Mouse (Mus musculus): ENCODE measurements around the gene Gm49394. TPM values are rescaled to one million over a fixed set of nuclear protein-coding genes. Genes with fewer than 3 reads are reported as not detected.

The Gm49394 gene
- polyA plus RNA-seq, 1 experiment from 2014 or later: not detected

DNA sequence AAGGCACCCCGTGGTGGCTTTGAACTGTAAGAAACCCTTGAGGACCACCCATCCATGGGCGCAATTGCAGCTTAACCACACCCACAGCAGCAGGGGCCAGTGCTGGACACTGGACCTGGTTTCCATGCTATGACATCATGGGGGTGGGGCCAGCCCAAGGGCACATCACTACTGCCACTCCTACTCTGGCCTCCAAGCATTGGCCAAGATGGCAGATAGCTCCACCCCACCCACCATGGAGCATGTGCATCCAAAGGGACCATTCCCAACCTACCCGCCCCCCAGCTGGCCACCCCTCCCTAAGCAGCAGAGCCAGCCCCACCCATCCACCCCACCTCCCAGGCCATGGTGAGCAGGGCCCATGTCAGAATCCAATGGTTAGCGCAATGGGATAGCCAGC, 13.7 kb downstream of the Gm49394 start:
- whole genome bisulfite sequencing: 39% methylated on average over 4 of the region's 4 CpGs
- H3K4me1 ChIP-seq (ENCODE audit: control insufficient read depth, insufficient read depth, low read length): peaks cover 20% of the 10 kb centered on the region
- no peak overlapping the region for H3K9ac ChIP-seq (ENCODE audit: low read depth, low read length)
- no peaks in the 10 kb centered on the region for H3K36me3 ChIP-seq (ENCODE audit: control insufficient read depth, insufficient read depth, low read length)
- no peak for ATAC-seq
- no peak overlapping the region for H3K27ac ChIP-seq (ENCODE audit: low read length)
- no peak overlapping the region for H3K4me2 ChIP-seq (ENCODE audit: low read length)
- no peak overlapping the region for H3K4me3 ChIP-seq (ENCODE audit: low read depth, low read length)
- no peaks in the 10 kb centered on the region for H3K9me3 ChIP-seq (replicated peaks; ENCODE audit: control insufficient read depth, low read length, poor library complexity, severe bottlenecking)
- H3K27me3 ChIP-seq (ENCODE audit: control insufficient read depth, insufficient read depth, low read depth, low read length): peaks cover 80% of the 10 kb centered on the region

DNA sequence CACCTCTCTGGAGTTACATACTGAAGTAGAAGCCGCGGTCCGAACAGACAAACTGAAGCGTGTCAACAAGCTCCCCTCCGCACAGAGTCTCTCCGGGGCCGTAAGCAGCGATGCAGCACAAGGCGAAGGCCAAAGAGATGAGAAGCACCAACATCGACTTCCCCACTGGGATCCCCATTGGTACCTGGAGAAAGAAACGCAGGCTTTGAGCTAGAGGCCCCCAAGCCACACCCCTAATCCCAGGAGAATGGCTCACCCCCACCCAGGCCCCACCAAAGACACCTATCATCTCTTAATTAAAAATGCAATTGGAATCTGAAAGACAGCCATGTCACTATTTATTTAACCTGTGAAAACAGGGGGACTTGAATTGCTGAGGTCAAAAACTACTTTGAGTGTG, 14.1 kb downstream of the Gm49394 start:
- Histone ChIP-seq H3K9ac (ENCODE audit: low read depth, low read length) (no peak overlapping the region), H3K4me3 (ENCODE audit: low read depth, low read length) (no peak overlapping the region), H3K4me1 (ENCODE audit: control insufficient read depth, insufficient read depth, low read length) (peaks cover 18% of the 10 kb centered on the region), H3K9me3 (replicated peaks; ENCODE audit: control insufficient read depth, low read length, poor library complexity, severe bottlenecking) (no peaks in the 10 kb centered on the region), H3K27ac (ENCODE audit: low read length) (no peak overlapping the region), H3K36me3 (ENCODE audit: control insufficient read depth, insufficient read depth, low read length) (no peaks in the 10 kb centered on the region), H3K27me3 (ENCODE audit: control insufficient read depth, insufficient read depth, low read depth, low read length) (peaks cover 78% of the 10 kb centered on the region), H3K4me2 (ENCODE audit: low read length) (no peak overlapping the region)
- WGBS: 3% methylated on average over 11 of the region's 11 CpGs
- no peak for ATAC-seq

DNA sequence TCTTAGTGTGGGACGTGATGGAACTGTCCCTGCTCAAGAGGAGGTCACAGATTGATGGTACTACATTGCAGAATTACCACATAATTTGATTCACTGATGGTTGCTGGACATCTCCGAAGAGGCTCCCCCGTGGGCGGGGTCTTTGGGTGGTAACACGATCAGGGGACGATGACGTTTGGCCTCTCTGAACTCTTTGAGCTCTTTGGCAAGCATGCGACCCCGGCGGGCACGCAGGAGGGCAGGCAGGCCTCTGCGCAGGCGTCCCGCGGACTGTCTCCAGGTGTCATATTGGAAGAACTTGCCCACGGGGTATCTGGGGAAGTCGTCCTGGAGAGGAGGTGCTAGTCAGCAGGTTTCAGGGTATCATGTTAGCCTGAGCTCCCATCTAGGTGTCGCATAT, 16.0 kb downstream of the Gm49394 start:
- no peak overlapping the region for H3K9ac ChIP-seq (ENCODE audit: low read depth, low read length)
- no peak overlapping the region for H3K4me3 ChIP-seq (ENCODE audit: low read depth, low read length)
- H3K4me2 ChIP-seq (ENCODE audit: low read length): no peak overlapping the region
- H3K36me3 ChIP-seq (ENCODE audit: control insufficient read depth, insufficient read depth, low read length): no peaks in the 10 kb centered on the region
- 6% methylated on average over 18 of the region's 18 CpGs for WGBS
- H3K9me3 ChIP-seq (replicated peaks; ENCODE audit: control insufficient read depth, low read length, poor library complexity, severe bottlenecking): no peaks in the 10 kb centered on the region
- ATAC-seq: no peak
- H3K27ac ChIP-seq (ENCODE audit: low read length): no peak overlapping the region
- H3K4me1 ChIP-seq (ENCODE audit: control insufficient read depth, insufficient read depth, low read length): peaks cover 7% of the 10 kb centered on the region
- H3K27me3 ChIP-seq (ENCODE audit: control insufficient read depth, insufficient read depth, low read depth, low read length): peaks cover 59% of the 10 kb centered on the region

DNA sequence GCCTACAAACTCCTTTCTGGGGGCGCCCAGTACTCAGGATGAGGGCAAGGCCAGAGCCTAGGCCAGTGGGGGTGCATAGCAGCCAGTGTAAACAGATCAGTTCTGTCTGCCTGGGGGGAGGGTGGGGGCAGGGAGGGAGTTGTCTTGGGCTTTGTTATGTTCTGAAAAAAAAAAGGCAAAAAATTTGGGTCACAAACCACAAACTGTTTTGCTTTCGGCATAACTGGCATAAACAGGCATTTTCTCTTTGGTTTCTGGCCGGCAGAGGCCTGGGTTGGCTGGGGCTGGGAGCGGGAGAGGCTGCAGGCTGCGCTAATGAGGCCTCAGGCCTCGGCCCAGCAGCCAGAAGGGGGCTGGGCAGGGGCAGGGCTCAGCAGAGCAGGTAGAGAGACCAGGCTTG, 23.1 kb downstream of the Gm49394 start:
- H3K4me1 ChIP-seq (ENCODE audit: control insufficient read depth, insufficient read depth, low read length): no peaks in the 10 kb centered on the region
- peaks cover under 1% of the 10 kb centered on the region; the same call in 1 of the 2 replicates for H3K27me3 ChIP-seq (ENCODE audit: control insufficient read depth, insufficient read depth, low read depth, low read length)
- no peaks in the 10 kb centered on the region for H3K36me3 ChIP-seq (ENCODE audit: control insufficient read depth, insufficient read depth, low read length)
- WGBS: 33% methylated on average over 6 of the region's 6 CpGs
- no peak overlapping the region for H3K4me3 ChIP-seq (ENCODE audit: low read depth, low read length)
- no peak for ATAC-seq
- H3K9ac ChIP-seq (ENCODE audit: low read depth, low read length): no peak overlapping the region
- H3K9me3 ChIP-seq (replicated peaks; ENCODE audit: control insufficient read depth, low read length, poor library complexity, severe bottlenecking): no peaks in the 10 kb centered on the region
- no peak overlapping the region for H3K27ac ChIP-seq (ENCODE audit: low read length)
- H3K4me2 ChIP-seq (ENCODE audit: low read length): no peak overlapping the region

DNA sequence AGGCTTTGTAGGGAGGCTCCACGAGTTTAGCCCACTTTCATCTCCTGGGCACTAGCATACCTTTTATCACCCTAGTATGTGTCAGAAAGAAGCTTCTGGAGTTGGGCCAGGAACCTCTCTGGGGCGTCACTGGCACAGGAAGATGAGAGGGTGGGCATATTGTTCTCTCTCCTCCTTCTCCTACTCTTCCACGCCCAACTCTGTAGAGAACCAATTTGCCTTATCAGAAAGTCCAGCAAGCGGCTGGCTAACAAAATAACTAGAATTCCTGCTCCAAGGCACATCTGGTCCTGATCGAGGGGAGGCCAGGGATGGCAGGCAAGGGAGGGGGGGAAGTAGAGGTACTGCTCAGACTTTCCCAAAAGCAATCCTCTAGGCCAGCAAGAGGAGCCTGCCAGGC, 24.7 kb downstream of the Gm49394 start:
- H3K9me3 ChIP-seq (replicated peaks; ENCODE audit: control insufficient read depth, low read length, poor library complexity, severe bottlenecking): no peaks in the 10 kb centered on the region
- H3K36me3 ChIP-seq (ENCODE audit: control insufficient read depth, insufficient read depth, low read length): no peaks in the 10 kb centered on the region
- H3K27ac ChIP-seq (ENCODE audit: low read length): no peak overlapping the region
- H3K4me2 ChIP-seq (ENCODE audit: low read length): no peak overlapping the region
- WGBS: 58% methylated on average over 5 of the region's 5 CpGs
- H3K9ac ChIP-seq (ENCODE audit: low read depth, low read length): no peak overlapping the region
- H3K4me3 ChIP-seq (ENCODE audit: low read depth, low read length): no peak overlapping the region
- no peaks in the 10 kb centered on the region for H3K27me3 ChIP-seq (ENCODE audit: control insufficient read depth, insufficient read depth, low read depth, low read length)
- ATAC-seq: no peak
- no peaks in the 10 kb centered on the region for H3K4me1 ChIP-seq (ENCODE audit: control insufficient read depth, insufficient read depth, low read length)

DNA sequence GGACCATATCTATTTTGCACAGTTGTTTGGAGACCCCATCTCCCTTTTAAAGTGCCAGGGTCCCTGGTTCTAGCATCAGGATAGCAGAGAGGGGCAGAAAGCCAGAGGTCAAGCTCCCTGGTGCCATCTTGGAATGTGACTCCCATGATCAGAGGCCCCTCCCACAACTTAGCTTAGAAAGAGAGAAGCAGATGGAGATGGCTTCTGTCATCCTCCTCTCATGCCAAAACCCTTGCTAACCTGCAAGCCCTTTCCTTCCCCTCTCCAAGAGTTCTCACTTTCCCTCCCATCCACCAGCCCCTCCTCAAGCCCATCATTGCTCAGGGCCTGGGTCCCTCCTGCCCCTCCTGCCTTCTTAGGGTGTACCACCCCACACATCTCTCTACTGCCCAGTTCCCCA, 33.6 kb downstream of the Gm49394 start:
- Histone ChIP-seq H3K9me3 (replicated peaks; ENCODE audit: control insufficient read depth, low read length, poor library complexity, severe bottlenecking) (no peaks in the 10 kb centered on the region), H3K27me3 (ENCODE audit: control insufficient read depth, insufficient read depth, low read depth, low read length) (no peaks in the 10 kb centered on the region), H3K27ac (ENCODE audit: low read length) (no peak overlapping the region), H3K4me3 (ENCODE audit: low read depth, low read length) (no peak overlapping the region), H3K36me3 (ENCODE audit: control insufficient read depth, insufficient read depth, low read length) (no peaks in the 10 kb centered on the region), H3K4me1 (ENCODE audit: control insufficient read depth, insufficient read depth, low read length) (no peaks in the 10 kb centered on the region), H3K4me2 (ENCODE audit: low read length) (no peak overlapping the region), H3K9ac (ENCODE audit: low read depth, low read length) (no peak overlapping the region)
- ATAC-seq: no peak

DNA sequence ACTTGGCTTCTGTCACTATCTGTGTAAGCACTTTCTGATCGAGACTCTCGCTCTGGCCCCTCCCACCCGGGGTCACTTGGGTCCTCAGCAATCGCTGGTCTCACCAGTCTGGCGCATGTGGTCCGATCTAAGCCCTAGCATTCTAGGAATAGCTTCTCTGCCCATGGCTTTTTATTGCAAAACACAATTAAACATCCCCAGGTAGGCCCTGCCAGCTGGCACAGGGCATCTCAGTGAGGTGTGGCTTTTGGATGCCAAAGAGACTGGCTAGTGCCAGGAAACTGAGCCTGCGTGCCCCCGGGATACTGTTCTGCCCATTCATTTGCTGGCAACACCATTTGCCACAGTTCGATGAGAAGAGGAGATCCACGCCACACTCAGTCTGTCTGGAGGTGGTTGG, 39.1 kb downstream of the Gm49394 start:
- Histone ChIP-seq H3K27me3 (ENCODE audit: control insufficient read depth, insufficient read depth, low read depth, low read length) (no peaks in the 10 kb centered on the region), H3K4me1 (ENCODE audit: control insufficient read depth, insufficient read depth, low read length) (no peaks in the 10 kb centered on the region), H3K4me3 (ENCODE audit: low read depth, low read length) (no peak overlapping the region), H3K4me2 (ENCODE audit: low read length) (no peak overlapping the region), H3K9me3 (replicated peaks; ENCODE audit: control insufficient read depth, low read length, poor library complexity, severe bottlenecking) (no peaks in the 10 kb centered on the region), H3K36me3 (ENCODE audit: control insufficient read depth, insufficient read depth, low read length) (no peaks in the 10 kb centered on the region), H3K9ac (ENCODE audit: low read depth, low read length) (no peak overlapping the region), H3K27ac (ENCODE audit: low read length) (no peak overlapping the region)
- WGBS: 85% methylated on average over 10 of the region's 10 CpGs
- no peak for ATAC-seq

DNA sequence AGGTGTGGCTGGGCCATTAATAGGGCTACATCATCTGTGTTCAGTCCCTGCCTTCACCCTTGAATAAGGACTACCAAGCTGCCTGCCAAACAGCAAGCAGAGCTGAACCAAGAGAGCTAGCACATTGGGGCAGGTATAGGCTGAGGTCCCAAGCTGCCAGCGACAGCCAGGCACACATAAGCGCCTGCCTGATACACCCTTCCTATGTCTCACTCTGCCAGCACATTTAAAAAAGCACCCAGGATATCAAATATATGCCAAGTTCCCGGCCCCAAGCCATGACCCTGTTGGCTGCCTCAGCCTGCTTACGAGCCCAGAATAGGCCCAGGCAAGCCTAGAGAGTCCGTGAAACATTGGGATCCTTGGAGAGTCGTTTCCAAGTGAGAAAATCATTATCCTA, 39.9 kb downstream of the Gm49394 start:
- Histone ChIP-seq H3K36me3 (ENCODE audit: control insufficient read depth, insufficient read depth, low read length) (no peaks in the 10 kb centered on the region), H3K27me3 (ENCODE audit: control insufficient read depth, insufficient read depth, low read depth, low read length) (no peaks in the 10 kb centered on the region), H3K9ac (ENCODE audit: low read depth, low read length) (no peak overlapping the region), H3K4me1 (ENCODE audit: control insufficient read depth, insufficient read depth, low read length) (no peaks in the 10 kb centered on the region), H3K27ac (ENCODE audit: low read length) (no peak overlapping the region), H3K4me2 (ENCODE audit: low read length) (no peak overlapping the region), H3K9me3 (replicated peaks; ENCODE audit: control insufficient read depth, low read length, poor library complexity, severe bottlenecking) (no peaks in the 10 kb centered on the region), H3K4me3 (ENCODE audit: low read depth, low read length) (no peak overlapping the region)
- WGBS: 82% methylated on average over 6 of the region's 6 CpGs
- ATAC-seq: no peak

DNA sequence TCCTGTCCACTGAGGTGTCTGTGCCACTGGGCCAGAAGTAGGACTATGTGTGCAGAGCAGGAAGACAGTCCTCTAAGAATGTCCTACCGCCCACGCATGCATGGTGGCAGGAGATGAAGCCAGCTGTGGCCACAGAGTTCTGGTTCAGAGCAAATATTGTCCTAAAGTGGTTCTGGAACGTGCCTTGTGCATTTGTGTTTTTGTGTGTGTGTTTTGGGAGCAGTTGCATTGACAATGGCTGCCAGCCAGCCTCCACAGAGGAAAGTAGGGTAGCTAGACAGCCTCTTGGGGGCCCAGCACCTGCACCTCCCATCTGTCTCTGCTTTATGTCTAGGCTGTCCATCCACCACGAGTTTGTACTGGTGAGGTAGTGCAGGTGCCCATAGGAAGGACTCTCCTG, 47.6 kb downstream of the Gm49394 start:
- no peak overlapping the region for H3K4me3 ChIP-seq (ENCODE audit: low read depth, low read length)
- no peaks in the 10 kb centered on the region for H3K4me1 ChIP-seq (ENCODE audit: control insufficient read depth, insufficient read depth, low read length)
- no peaks in the 10 kb centered on the region for H3K36me3 ChIP-seq (ENCODE audit: control insufficient read depth, insufficient read depth, low read length)
- no peak overlapping the region for H3K4me2 ChIP-seq (ENCODE audit: low read length)
- no peak for ATAC-seq
- no peak overlapping the region for H3K9ac ChIP-seq (ENCODE audit: low read depth, low read length)
- no peaks in the 10 kb centered on the region for H3K9me3 ChIP-seq (replicated peaks; ENCODE audit: control insufficient read depth, low read length, poor library complexity, severe bottlenecking)
- WGBS: 71% methylated on average over 4 of the region's 4 CpGs
- H3K27me3 ChIP-seq (ENCODE audit: control insufficient read depth, insufficient read depth, low read depth, low read length): no peaks in the 10 kb centered on the region
- H3K27ac ChIP-seq (ENCODE audit: low read length): no peak overlapping the region

DNA sequence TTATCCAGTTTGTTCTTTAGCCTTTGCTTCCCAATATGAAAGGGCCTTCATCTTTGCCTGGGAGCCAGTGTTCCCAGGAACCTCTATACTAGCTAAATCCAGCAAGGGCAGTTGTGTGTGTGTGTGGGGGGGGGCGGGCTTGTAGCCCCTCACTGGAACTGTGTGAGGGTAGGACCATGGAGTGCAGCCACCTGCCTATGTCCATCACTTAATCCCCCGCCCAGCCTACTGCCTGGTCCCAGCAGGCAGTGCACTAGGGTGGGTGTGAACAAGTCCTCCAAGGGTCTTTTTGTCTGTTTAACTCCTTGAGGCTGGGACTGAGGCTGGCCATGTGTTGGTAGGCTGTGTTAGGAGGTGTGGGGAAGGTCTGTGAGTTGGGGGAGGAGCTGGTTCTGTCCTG, 56.7 kb downstream of the Gm49394 start:
- Histone ChIP-seq H3K27me3 (ENCODE audit: control insufficient read depth, insufficient read depth, low read depth, low read length) (no peaks in the 10 kb centered on the region), H3K36me3 (ENCODE audit: control insufficient read depth, insufficient read depth, low read length) (no peaks in the 10 kb centered on the region), H3K9me3 (replicated peaks; ENCODE audit: control insufficient read depth, low read length, poor library complexity, severe bottlenecking) (no peaks in the 10 kb centered on the region), H3K4me2 (ENCODE audit: low read length) (no peak overlapping the region), H3K4me3 (ENCODE audit: low read depth, low read length) (no peak overlapping the region), H3K27ac (ENCODE audit: low read length) (no peak overlapping the region), H3K4me1 (ENCODE audit: control insufficient read depth, insufficient read depth, low read length) (peaks cover 9% of the 10 kb centered on the region), H3K9ac (ENCODE audit: low read depth, low read length) (no peak overlapping the region)
- WGBS: 33% methylated on average over 2 of the region's 2 CpGs
- no peak for ATAC-seq

Measured in midbrain, embryonic 16.5 days (tissue).